Mouse (Mus musculus): ENCODE measurements around the gene Xpa.

DNA sequence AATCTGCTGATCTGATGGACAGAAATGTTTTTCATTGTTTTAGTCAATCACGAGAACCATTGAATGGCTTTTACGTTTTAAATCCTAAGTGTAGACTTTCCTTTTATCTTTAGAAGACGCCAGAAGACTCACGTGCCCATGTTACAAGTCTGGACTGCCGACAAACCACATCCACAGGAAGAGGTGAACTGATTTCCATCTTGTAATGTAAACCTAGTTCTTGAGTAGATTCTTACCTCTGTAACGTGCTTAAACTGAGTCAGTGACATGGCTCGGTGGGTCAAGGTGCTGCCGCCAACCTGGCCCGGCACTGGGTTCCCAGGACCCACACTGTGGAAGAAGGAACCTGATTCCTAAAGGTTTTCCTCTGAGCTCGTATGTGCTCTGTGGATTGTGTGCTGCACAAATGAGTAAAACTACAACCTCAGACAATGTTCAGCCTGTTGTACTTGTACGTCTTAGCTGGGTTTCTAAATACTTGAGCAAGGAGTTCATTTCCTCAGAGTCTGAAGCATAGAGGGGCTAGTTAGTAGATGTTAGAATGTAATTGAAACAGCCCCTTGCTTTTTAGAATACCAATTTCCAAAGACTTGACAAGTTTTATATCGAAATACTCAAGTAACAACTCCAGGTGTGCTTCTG is 44.1 kb downstream of the Xpa start:
- no peak for TF ChIP-seq CTCF (IDR thresholded peaks at IDR 0.05; ENCODE audit: borderline replicate concordance, extremely low read depth, insufficient read depth, insufficient read length)
- no peak for TF ChIP-seq POLR2A (IDR thresholded peaks at IDR 0.05; ENCODE audit: borderline replicate concordance, extremely low read depth, insufficient read depth, insufficient read length, poor library complexity, severe bottlenecking)
